Mouse (Mus musculus) lung, embryonic 15.5 days (tissue): ENCODE data around the gene 9430097D07Rik. TPM values are rescaled to one million over a fixed set of nuclear protein-coding genes. Genes with fewer than 3 reads are reported as not detected.

Source experiments
- ATAC-seq: fragments of 200-750 bp; cut with Nextera tagmentation; 2 replicates; pipeline ENCODE4 v1.8.0; 2017; ENCODE audit warnings: moderate number of reproducible peaks, borderline replicate concordance; ENCODE audit not compliant: low FRiP score, low TSS enrichment; ENCODE audit errors: extremely low read depth
- H3K27ac ChIP-seq: fragments of 300-500 bp; sonication (generic); 2 replicates; pipeline ENCODE4 v1.5.1; 2015; ENCODE audit warnings: moderate library complexity, mild to moderate bottlenecking, inconsistent platforms
- H3K27me3 ChIP-seq: fragments of 300-500 bp; sonication (generic); 2 replicates; pipeline ENCODE4 v1.6.1; 2015; ENCODE audit warnings: inconsistent platforms
- H3K36me3 ChIP-seq: fragments of 300-500 bp; sonication (generic); 2 replicates; pipeline ENCODE4 v1.6.1; 2015; ENCODE audit warnings: inconsistent platforms
- H3K4me1 ChIP-seq: fragments of 300-500 bp; sonication (generic); 2 replicates; pipeline ENCODE4 v1.6.1; 2015; ENCODE audit warnings: inconsistent platforms
- H3K4me2 ChIP-seq: fragments of 300-500 bp; sonication (generic); 2 replicates; pipeline ENCODE4 v1.6.1; 2015; ENCODE audit warnings: inconsistent platforms, mild to moderate bottlenecking, moderate library complexity
- H3K4me3 ChIP-seq: fragments of 300-500 bp; sonication (generic); 2 replicates; pipeline ENCODE4 v1.5.1; 2015; ENCODE audit warnings: mild to moderate bottlenecking, inconsistent platforms
- H3K9ac ChIP-seq: fragments of 300-500 bp; sonication (generic); 2 replicates; pipeline ENCODE4 v1.6.1; 2015; ENCODE audit warnings: inconsistent platforms
- H3K9me3 ChIP-seq: fragments of 300-500 bp; sonication (generic); 2 replicates; pipeline ENCODE4 v1.6.1; 2016; ENCODE audit warnings: inconsistent platforms
- WGBS: fragments of 180-500 bp; shearing (Covaris S2); methylation state at CpG from one replicate; pipeline ENCODE4 v1.1.7; 2015; 5-methylcytosine and 5-hydroxymethylcytosine counted together
- polyA plus RNA-seq: library from polyadenylated mRNA; unstranded; fragments of >200 nt; fragmentation: Nextera tagmentation; extraction: Ambion mirVana; gene quantifications from 2 replicates; pipeline ENCODE4 v1.2.1, GENCODE M21; 2015

Gene 9430097D07Rik
- polyA plus RNA-seq, 1 experiment from 2014 or later: 0.29 TPM

DNA sequence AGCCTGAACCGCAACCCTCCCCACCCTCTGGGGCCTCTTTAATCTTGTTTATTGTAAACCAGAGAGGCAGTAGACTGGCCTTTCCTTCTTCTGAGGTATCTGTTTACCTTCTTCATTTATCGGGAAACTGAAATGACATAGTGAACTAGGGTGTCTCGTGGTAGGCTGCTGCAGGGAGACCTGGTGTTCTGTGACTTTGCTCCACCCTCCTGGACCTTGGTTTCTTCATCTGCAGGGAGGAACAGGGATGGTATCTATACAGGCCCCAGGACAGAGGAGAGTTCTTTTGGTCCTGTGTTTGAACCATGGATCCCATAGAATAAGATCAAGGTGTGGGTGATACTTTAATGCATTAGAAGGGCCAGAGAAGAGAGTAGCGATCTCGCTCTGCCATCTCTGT is 24.2 kb downstream of the 9430097D07Rik start:
- 75% methylated on average over 5 of the region's 5 CpGs for WGBS

GRCm38 (mm10) chr2:32549764-32550163 is 25.7 kb downstream of the 9430097D07Rik start:
- peaks cover 10% of the 10 kb centered on the region; the same call in 1 of the 2 replicates for H3K4me1 ChIP-seq
- WGBS: 49% methylated on average over 6 of the region's 6 CpGs
- peak overlapping the region; percentile 2; the same call in 1 of the 2 replicates for H3K27ac ChIP-seq
- H3K9ac ChIP-seq: no peak overlapping the region
- H3K36me3 ChIP-seq: no peaks in the 10 kb centered on the region
- no peak overlapping the region for H3K4me3 ChIP-seq
- no peak overlapping the region for H3K4me2 ChIP-seq
- ATAC-seq: peak; percentile 61; the same call in 1 of the 2 replicates
- no peaks in the 10 kb centered on the region for H3K27me3 ChIP-seq
- no peaks in the 10 kb centered on the region for H3K9me3 ChIP-seq

More for the DNA sequence above, 24.2 kb downstream of the 9430097D07Rik start:
- H3K4me2 ChIP-seq: no peak overlapping the region
- ATAC-seq: no peak
- H3K4me3 ChIP-seq: no peak overlapping the region
- no peaks in the 10 kb centered on the region for H3K27me3 ChIP-seq
- H3K9me3 ChIP-seq: no peaks in the 10 kb centered on the region
- no peaks in the 10 kb centered on the region for H3K36me3 ChIP-seq
- no peak overlapping the region for H3K9ac ChIP-seq
- H3K27ac ChIP-seq: no peak overlapping the region
- peaks cover 21% of the 10 kb centered on the region for H3K4me1 ChIP-seq

DNA sequence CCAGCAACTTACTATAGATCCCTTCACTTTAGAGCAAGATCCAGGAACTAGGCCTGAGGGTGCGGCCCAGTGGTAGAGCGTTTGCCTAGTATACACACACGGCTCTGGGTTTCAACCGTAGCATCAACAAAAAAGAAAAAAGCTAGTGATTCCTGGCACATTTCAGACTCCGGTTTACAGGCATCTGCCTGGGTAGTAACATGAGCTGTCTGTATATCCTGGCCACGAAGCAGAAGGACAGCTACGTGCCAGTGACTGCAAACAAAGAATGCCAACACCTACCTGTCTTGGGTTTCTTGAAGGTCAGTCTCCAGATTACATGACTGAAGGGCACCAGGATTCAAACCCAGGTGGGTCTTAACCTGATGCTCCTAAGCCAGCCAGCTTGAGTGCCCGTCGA is 26.3 kb downstream of the 9430097D07Rik start:
- Histone ChIP-seq H3K9me3 (no peaks in the 10 kb centered on the region), H3K27me3 (no peaks in the 10 kb centered on the region), H3K9ac (no peak overlapping the region), H3K4me2 (no peak overlapping the region), H3K36me3 (no peaks in the 10 kb centered on the region), H3K4me3 (no peak overlapping the region), H3K27ac (peak overlapping the region; percentile 2; the same call in 1 of the 2 replicates), H3K4me1 (peaks cover 10% of the 10 kb centered on the region; the same call in 1 of the 2 replicates)
- 63% methylated on average over 9 of the region's 9 CpGs for WGBS
- ATAC-seq: no peak

DNA sequence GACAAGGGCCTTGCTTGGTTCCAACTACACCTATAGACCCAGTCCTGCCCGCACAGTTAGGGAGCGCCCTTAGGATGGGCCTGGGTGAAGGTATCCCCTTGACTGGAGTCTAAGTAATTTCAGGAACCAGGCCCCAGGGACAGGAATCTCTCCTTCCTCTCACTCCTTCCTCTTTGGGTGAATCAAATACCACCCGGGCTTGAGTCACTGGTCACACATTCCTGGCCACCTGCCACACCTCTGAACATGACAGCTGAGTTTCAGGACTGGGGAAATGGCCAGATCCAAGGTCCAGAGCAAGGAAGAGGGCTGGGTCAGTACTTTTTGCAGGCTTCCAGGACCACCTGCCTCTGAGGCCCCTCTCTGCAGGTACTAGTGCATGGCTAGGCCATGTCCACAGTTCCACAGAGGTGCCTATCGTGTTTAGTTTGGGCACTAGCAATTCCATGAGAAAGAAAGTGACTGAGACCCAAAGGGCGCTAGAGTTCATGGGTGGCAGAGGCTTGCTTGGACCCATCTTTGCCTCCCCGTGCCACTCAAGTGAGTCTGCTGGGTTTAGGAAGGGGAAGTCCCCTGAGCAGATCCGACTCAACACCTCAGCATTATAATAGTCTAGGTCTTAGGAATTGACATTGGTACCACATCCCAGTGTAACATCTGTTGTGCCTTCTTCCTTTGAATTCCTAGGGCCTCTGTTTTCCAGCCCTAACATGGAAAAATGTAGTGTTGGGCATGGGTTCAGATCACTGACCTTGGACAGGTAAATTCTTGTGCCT is 27.3 kb downstream of the 9430097D07Rik start:
- Histone ChIP-seq H3K9ac (no peak overlapping the region), H3K4me3 (no peak overlapping the region), H3K4me2 (no peak overlapping the region), H3K4me1 (peaks cover 10% of the 10 kb centered on the region; the same call in 1 of the 2 replicates), H3K9me3 (no peaks in the 10 kb centered on the region), H3K27ac (no peak overlapping the region), H3K36me3 (no peaks in the 10 kb centered on the region), H3K27me3 (no peaks in the 10 kb centered on the region)
- 81% methylated on average over 7 of the region's 7 CpGs for WGBS
- ATAC-seq: no peak

- ATAC-seq: no peak
- Histone ChIP-seq H3K9ac (no peak overlapping the region), H3K4me1 (peaks cover 17% of the 10 kb centered on the region), H3K4me3 (no peak overlapping the region), H3K27me3 (no peaks in the 10 kb centered on the region), H3K36me3 (no peaks in the 10 kb centered on the region), H3K4me2 (no peak overlapping the region), H3K27ac (no peak overlapping the region), H3K9me3 (no peaks in the 10 kb centered on the region)
- WGBS: 58% methylated on average over 5 of the region's 5 CpGs
Measured at GRCm38 (mm10) chr2:32547380-32547779, 28.1 kb downstream of the 9430097D07Rik start.

- WGBS: 88% methylated on average over 1 of the region's 1 CpGs
- Histone ChIP-seq H3K9me3 (no peaks in the 10 kb centered on the region), H3K36me3 (no peaks in the 10 kb centered on the region), H3K27ac (no peak overlapping the region), H3K27me3 (no peaks in the 10 kb centered on the region), H3K9ac (no peak overlapping the region), H3K4me1 (peaks cover 22% of the 10 kb centered on the region), H3K4me3 (no peak overlapping the region), H3K4me2 (no peak overlapping the region)
- ATAC-seq: no peak
Measured at GRCm38 (mm10) chr2:32546951-32547350, 28.5 kb downstream of the 9430097D07Rik start.

DNA sequence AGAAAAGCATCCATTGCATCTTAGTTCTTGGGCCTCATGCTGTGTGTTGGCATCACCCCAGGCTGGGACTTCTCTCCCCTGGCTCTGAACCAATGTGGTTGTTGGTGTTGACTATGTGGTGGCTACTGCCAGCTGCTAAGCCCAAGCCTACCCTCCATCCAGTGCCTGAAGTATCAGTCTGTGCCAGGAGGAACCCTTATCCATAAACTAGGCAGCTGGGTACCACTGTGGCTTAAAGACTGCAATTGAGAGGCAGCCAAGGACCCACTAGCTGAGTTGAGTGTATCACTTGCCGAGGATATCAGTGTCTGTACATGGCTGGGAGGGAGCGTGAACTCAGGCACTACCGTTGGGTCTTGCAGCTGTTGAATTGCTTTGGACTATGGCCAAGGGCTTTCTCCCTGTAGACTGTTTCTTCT is 32.4 kb downstream of the 9430097D07Rik start:
- Histone ChIP-seq H3K27ac (no peak overlapping the region), H3K36me3 (no peaks in the 10 kb centered on the region), H3K9me3 (no peaks in the 10 kb centered on the region), H3K27me3 (no peaks in the 10 kb centered on the region), H3K4me2 (no peak overlapping the region), H3K9ac (no peak overlapping the region), H3K4me1 (peaks cover 51% of the 10 kb centered on the region), H3K4me3 (no peak overlapping the region)
- 56% methylated on average over 3 of the region's 3 CpGs for WGBS
- ATAC-seq: no peak

- no peak overlapping the region for H3K9ac ChIP-seq
- H3K36me3 ChIP-seq: no peaks in the 10 kb centered on the region
- no peak overlapping the region for H3K4me3 ChIP-seq
- no peak overlapping the region for H3K27ac ChIP-seq
- no peaks in the 10 kb centered on the region for H3K27me3 ChIP-seq
- no peak overlapping the region for H3K4me2 ChIP-seq
- ATAC-seq: no peak
- H3K9me3 ChIP-seq: no peaks in the 10 kb centered on the region
- 80% methylated on average over 4 of the region's 4 CpGs for WGBS
- peaks cover 60% of the 10 kb centered on the region for H3K4me1 ChIP-seq
Measured at GRCm38 (mm10) chr2:32541986-32542573, 33.4 kb downstream of the 9430097D07Rik start.

DNA sequence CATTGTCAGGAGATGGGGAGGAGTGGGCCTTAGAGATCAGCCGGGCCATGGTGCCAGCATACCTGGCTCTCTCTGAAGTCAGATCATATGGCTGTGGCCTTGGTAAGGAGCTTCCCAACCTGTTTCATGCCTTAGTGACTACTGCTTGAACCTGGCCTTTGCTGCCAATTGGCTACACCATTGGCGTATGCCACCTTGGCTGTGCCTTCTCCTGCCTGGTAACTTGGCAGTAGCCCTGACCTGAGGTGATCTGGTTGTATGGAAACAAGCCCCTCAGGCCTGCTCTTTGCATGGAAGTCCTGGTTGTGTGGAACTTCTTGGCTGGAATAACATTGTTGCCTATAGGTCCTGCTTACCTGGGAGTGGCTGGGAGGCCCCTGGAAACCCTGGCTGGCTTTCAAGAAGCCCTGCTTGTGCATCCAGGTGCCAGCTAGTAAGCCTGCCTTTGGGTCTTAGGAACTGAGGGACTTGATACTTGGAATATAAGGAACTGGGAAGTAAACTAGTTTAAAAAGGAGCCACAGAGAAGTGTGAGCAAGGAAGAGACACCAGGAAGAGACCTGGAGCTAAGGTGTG is 34.1 kb downstream of the 9430097D07Rik start:
- ATAC-seq: no peak
- H3K4me1 ChIP-seq: peaks cover 67% of the 10 kb centered on the region

DNA sequence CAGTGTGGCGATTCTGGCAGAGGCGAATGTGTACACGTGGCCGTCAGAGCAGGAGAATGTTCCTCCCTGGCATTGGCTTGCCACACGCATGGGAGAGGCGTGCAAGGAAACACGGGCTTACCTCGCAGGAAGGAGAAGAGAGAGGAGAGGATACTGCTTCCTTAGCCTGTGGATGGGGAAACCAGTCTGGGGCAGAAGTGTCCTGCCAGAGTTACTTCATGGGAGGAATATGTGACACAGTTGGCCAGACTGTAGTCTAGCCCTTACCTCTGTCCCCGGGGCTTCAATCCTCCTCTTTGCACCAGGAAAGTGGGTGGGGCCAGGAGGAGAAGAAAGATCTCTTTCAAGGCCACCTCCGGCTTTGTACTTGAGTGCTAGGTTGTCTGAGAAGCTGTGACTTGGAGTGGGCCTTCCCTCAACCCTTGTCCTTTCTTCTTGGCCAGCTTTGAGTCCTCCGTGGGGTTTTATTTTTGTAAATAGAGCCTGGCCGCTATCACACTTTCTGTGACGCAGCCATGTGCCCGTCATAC is 36.0 kb downstream of the 9430097D07Rik start:
- Histone ChIP-seq H3K36me3 (no peaks in the 10 kb centered on the region), H3K4me3 (no peak overlapping the region), H3K9ac (no peak overlapping the region), H3K9me3 (no peaks in the 10 kb centered on the region), H3K27ac (peak overlapping the region; percentile 98), H3K4me2 (peak overlapping the region; percentile 77), H3K4me1 (peaks cover 74% of the 10 kb centered on the region), H3K27me3 (no peaks in the 10 kb centered on the region)
- WGBS: 53% methylated on average over 14 of the region's 14 CpGs
- no peak for ATAC-seq

More for the DNA sequence above, 34.1 kb downstream of the 9430097D07Rik start:
- Histone ChIP-seq H3K27ac (no peak overlapping the region), H3K4me3 (no peak overlapping the region), H3K36me3 (no peaks in the 10 kb centered on the region), H3K9me3 (no peaks in the 10 kb centered on the region), H3K27me3 (no peaks in the 10 kb centered on the region), H3K4me2 (no peak overlapping the region), H3K9ac (no peak overlapping the region)
- 86% methylated on average over 2 of the region's 2 CpGs for WGBS

DNA sequence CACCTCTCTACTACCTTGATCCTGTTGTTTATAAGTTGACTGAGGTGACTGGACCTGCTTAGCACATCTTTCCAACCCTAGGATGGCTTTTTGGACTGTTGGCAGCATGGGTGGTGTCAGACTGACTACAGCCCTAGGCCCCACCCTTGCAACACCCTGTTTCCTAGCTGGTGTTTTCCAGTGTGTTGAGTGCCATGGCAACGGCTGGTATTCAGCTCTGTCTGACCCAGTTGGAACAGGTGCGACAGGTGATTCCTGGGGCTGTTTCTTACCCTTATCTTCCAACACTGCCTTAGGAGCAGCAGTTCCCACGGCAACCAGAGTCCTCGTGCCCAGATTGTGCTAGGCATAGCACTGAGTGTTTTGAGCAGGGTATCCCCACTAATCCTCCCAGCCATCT is 37.0 kb downstream of the 9430097D07Rik start:
- Histone ChIP-seq H3K36me3 (no peaks in the 10 kb centered on the region), H3K4me1 (peaks cover 84% of the 10 kb centered on the region), H3K4me2 (peak overlapping the region; percentile 77), H3K9ac (no peak overlapping the region), H3K9me3 (no peaks in the 10 kb centered on the region), H3K27ac (peak overlapping the region; percentile 98), H3K27me3 (no peaks in the 10 kb centered on the region), H3K4me3 (peak overlapping the region; percentile 67)
- WGBS: 47% methylated on average over 4 of the region's 4 CpGs
- ATAC-seq: no peak

DNA sequence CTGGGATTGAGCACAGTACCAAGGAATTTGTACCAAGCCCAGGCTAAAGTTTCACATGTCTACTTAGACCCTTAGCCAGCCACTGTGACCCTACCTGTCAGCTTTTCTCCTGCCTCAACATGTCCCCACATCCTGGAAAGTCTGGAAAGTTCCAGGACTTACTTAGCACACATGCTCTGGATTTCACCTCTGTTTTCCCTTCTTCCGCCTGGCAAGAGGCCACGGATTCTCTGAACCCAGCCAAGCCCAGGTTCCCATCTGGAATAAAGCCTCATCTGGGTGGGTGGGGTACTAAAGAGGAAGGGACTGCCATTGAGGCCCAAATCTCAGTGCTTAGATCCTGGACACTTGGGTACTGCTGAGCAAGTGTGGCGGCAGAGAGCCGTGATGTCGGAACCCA is 37.5 kb downstream of the 9430097D07Rik start:
- Histone ChIP-seq H3K9ac (peak overlapping the region; percentile 87), H3K27ac (peak overlapping the region; percentile 98), H3K4me3 (peak overlapping the region; percentile 67), H3K4me2 (peak overlapping the region; percentile 77), H3K27me3 (no peaks in the 10 kb centered on the region), H3K9me3 (no peaks in the 10 kb centered on the region), H3K4me1 (peaks cover 87% of the 10 kb centered on the region), H3K36me3 (no peaks in the 10 kb centered on the region)
- 54% methylated on average over 5 of the region's 5 CpGs for WGBS
- no peak for ATAC-seq
